Comparison of ENCODE assay signal across 8 mouse cellular contexts in the genomic region with DNA sequence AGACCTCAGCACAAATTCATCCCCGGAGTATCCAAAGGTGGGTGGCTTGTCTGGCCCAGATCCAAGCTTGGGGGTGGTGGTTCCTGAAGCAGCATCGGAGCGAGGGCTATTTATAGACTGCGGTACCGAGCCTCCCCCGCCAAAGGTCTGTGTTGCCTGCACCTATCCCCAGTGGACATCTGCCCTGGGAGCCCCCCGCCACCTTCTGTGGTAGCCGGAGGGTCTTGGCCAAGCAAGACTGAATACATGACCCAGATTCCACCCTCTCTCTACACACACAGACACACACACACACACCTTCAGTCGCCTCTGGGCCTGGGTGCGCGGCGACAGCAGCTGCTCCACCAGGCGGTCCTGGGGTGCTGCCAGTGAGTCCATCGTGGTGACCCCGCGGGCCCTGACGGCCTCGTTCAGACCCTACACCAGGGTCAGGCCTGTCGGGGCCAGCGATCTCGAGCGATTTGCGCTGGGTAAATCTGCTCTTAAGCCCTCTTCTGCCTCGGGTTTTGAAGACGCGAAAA. TPM values are rescaled to one million over a fixed set of nuclear protein-coding genes. Genes with fewer than 3 reads are reported as not detected.
DNase-seq lines count a peak whose midpoint lies in the region; ATAC-seq lines count a peak whose summit lies in the region.

No protein-coding gene starts in this region.

- H3K4me3 ChIP-seq in forebrain, embryonic 16.5 days (replicated peaks; ENCODE audit: low read length), result peak overlapping the region; percentile 60
- H3K4me3 ChIP-seq in neural tube, embryonic 13.5 days, result peak overlapping the region; percentile 81

- peaks cover 20% of the 10 kb centered on the region for H3K36me3 ChIP-seq in forebrain, embryonic 16.5 days (ENCODE audit: control insufficient read depth, insufficient read depth)
- H3K36me3 ChIP-seq in neural tube, embryonic 13.5 days, result peaks cover 44% of the 10 kb centered on the region

- 15% methylated on average over 26 of the region's 26 CpGs for WGBS in forebrain, embryonic 16.5 days
- WGBS in neural tube, embryonic 13.5 days, result 9% methylated on average over 26 of the region's 26 CpGs

- peak; percentile 1; the same call in 1 of the 2 replicates for ATAC-seq in forebrain, embryonic 16.5 days
- no peak for ATAC-seq in neural tube, embryonic 13.5 days (ENCODE audit: low read depth)

- H3K27ac ChIP-seq in forebrain, embryonic 16.5 days (ENCODE audit: low read length), result no peak overlapping the region
- H3K27ac ChIP-seq in neural tube, embryonic 13.5 days (replicated peaks), result no peak overlapping the region

- peak overlapping the region; percentile 71 for H3K4me2 ChIP-seq in forebrain, embryonic 16.5 days (ENCODE audit: low read length)
- peak overlapping the region; percentile 94 for H3K4me2 ChIP-seq in neural tube, embryonic 13.5 days

- intact Hi-C loops in left cerebral cortex, postnatal 14 days (cut with DNase I), result loop anchor here (2.0 to 5.0 kb wide), 2 partner anchors 53 to 171 kb away; no protein-coding TSS in a partner anchor

- H3K27me3 ChIP-seq in forebrain, embryonic 16.5 days (replicated peaks; ENCODE audit: control insufficient read depth, insufficient read depth, low read length), result peaks cover 51% of the 10 kb centered on the region
- H3K27me3 ChIP-seq in neural tube, embryonic 13.5 days, result peaks cover 64% of the 10 kb centered on the region

- H3K4me1 ChIP-seq in forebrain, embryonic 16.5 days (replicated peaks; ENCODE audit: control insufficient read depth, insufficient read depth, low read length), result peaks cover 50% of the 10 kb centered on the region
- H3K4me1 ChIP-seq in neural tube, embryonic 13.5 days (replicated peaks), result peaks cover 57% of the 10 kb centered on the region

- no peaks in the 10 kb centered on the region for H3K9me3 ChIP-seq in forebrain, embryonic 16.5 days (ENCODE audit: control insufficient read depth, low read length)
- no peaks in the 10 kb centered on the region for H3K9me3 ChIP-seq in neural tube, embryonic 13.5 days

- peak overlapping the region; percentile 64 for H3K9ac ChIP-seq in forebrain, embryonic 16.5 days (replicated peaks; ENCODE audit: low read depth, low read length)
- peak overlapping the region; percentile 96 for H3K9ac ChIP-seq in neural tube, embryonic 13.5 days

- peak; percentile 80 for DNase-seq in layer of hippocampus, adult 11-12 months (ENCODE audit: low spot score)
- no peak for DNase-seq in layer of hippocampus, adult 9-10 months (ENCODE audit: low spot score)
- peak; percentile 48 to 61 for DNase-seq in cerebellum, adult 18-20 months
- DNase-seq in left cerebral cortex, postnatal 14 days (ENCODE audit: low spot score in 2 of 2), result peak; percentile 78 to 85
- DNase-seq in ovary, postnatal 36 days (ENCODE audit: low spot score), result no peak
- DNase-seq in T-cell, adult 2 months (ENCODE audit: low spot score), result no peak

RNA-seq across cellular contexts. Expression of gene Gm49601, which starts 0.4 kb away (rescaled TPM):
- 16.9 and 23.4 TPM in 2 replicates for polyA plus RNA-seq in forebrain, embryonic 16.5 days (2015; fragmentation: Nextera tagmentation; extraction: Ambion mirVana)
- 100 to 1,000 TPM; 216 to 232 TPM for total RNA-seq in left cerebral cortex, postnatal 14 days (2021)
- polyA plus RNA-seq in neural tube, embryonic 13.5 days (2015; fragmentation: Nextera tagmentation; extraction: Ambion mirVana), result 14.1 and 19.2 TPM in 2 replicates

RNA-seq across cellular contexts. Expression of gene Gp1bb, which starts 3.6 kb away (rescaled TPM):
- polyA plus RNA-seq in forebrain, embryonic 16.5 days (2015; fragmentation: Nextera tagmentation; extraction: Ambion mirVana), result 8.0 and 9.5 TPM in 2 replicates
- 1 to 10 TPM; 1.8 to 2.5 TPM for total RNA-seq in left cerebral cortex, postnatal 14 days (2021)
- polyA plus RNA-seq in neural tube, embryonic 13.5 days (2015; fragmentation: Nextera tagmentation; extraction: Ambion mirVana), result 9.5 and 13.6 TPM in 2 replicates

RNA-seq across cellular contexts. Expression of gene Sept5, which starts 3.9 kb away (rescaled TPM):
- polyA plus RNA-seq in forebrain, embryonic 16.5 days (2015; fragmentation: Nextera tagmentation; extraction: Ambion mirVana), result 216 and 228 TPM in 2 replicates
- total RNA-seq in left cerebral cortex, postnatal 14 days (2021), result 100 to 1,000 TPM; 866 to 932 TPM
- 163 and 189 TPM in 2 replicates for polyA plus RNA-seq in neural tube, embryonic 13.5 days (2015; fragmentation: Nextera tagmentation; extraction: Ambion mirVana)

RNA-seq across cellular contexts. Expression of gene Tbx1, which starts 35.4 kb away (rescaled TPM):
- 0.28 and 0.56 TPM in 2 replicates for polyA plus RNA-seq in forebrain, embryonic 16.5 days (2015; fragmentation: Nextera tagmentation; extraction: Ambion mirVana)
- total RNA-seq in left cerebral cortex, postnatal 14 days (2021), result 1 to 10 TPM; 2.0 to 2.2 TPM
- polyA plus RNA-seq in neural tube, embryonic 13.5 days (2015; fragmentation: Nextera tagmentation; extraction: Ambion mirVana), result 1.5 and 2.2 TPM in 2 replicates

Comparison
In these comparisons a context has a peak if more than half of its experiments do, and no peak if none do; other contexts are left out.
1. DNase-seq: peak in layer of hippocampus, adult 11-12 months (single experiment), cerebellum, adult 18-20 months (2 of 2) and left cerebral cortex, postnatal 14 days (2 of 2); none in layer of hippocampus, adult 9-10 months (single experiment), ovary, postnatal 36 days (single experiment) and T-cell, adult 2 months (single experiment).